In the genomic region with DNA sequence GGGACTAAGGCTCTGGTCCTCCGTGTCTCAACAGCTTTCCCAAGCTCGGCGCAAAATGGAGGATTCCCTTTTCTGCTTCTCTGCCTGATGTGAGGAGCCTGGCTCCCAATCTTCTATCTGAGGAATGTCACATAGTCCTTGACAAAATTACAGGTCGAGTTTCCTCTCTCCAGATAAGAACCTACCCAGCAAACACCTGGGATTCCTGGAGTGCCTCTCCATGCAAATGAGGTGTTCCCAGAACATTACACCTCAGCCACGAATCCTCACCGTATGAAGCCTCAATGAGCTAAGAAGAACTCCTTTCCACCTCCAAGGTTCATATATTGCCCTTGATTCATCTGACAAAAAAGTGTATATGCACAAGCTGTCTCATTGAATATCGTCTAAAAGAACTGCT, we compare ENCODE assay signal across 11 mouse cellular contexts. TPM values are rescaled to one million over a fixed set of nuclear protein-coding genes. Genes with fewer than 3 reads are reported as not detected.
DNase-seq lines count a peak whose midpoint lies in the region; ATAC-seq and TF ChIP-seq lines count a peak whose summit lies in the region.
"Had no signal": no experiment of that assay in that cellular context is flagged by ENCODE, and none has a peak within 500 bp of the region (broad histone marks: within the 10 kb centered on the region; RNA-seq: fewer than 3 reads in every experiment).

No protein-coding gene starts in this region.

- no peaks in the 10 kb centered on the region for H3K27me3 ChIP-seq in kidney, postnatal 0 days (ENCODE audit: insufficient read depth, low read length)
- H3K27me3 ChIP-seq in forebrain, embryonic 12.5 days = peaks cover 10% of the 10 kb centered on the region; the same call in 1 of the 2 replicates
- H3K27me3 ChIP-seq in limb, embryonic 13.5 days = no peaks in the 10 kb centered on the region
- H3K27me3 ChIP-seq in neural tube, embryonic 14.5 days (ENCODE audit: control insufficient read depth, insufficient read depth, low read length) = no peaks in the 10 kb centered on the region

- H3K4me2 ChIP-seq in kidney, postnatal 0 days (ENCODE audit: low read length) = peak overlapping the region; percentile 67
- H3K4me2 ChIP-seq in forebrain, embryonic 12.5 days = peak overlapping the region; percentile 75
- peak overlapping the region; percentile 73 for H3K4me2 ChIP-seq in limb, embryonic 13.5 days (replicated peaks)
- H3K4me2 ChIP-seq in neural tube, embryonic 14.5 days (ENCODE audit: low read depth, low read length) = peak overlapping the region; percentile 52

- H3K9ac ChIP-seq in kidney, postnatal 0 days (ENCODE audit: low read depth, low read length) = 0 out of 2 replicates have a peak overlapping the region, but pooled peaks have one; percentile 14
- H3K9ac ChIP-seq in forebrain, embryonic 12.5 days = no peak overlapping the region
- H3K9ac ChIP-seq in limb, embryonic 13.5 days = peak overlapping the region; percentile 43; the same call in 1 of the 2 replicates
- 0 out of 2 replicates have a peak overlapping the region, but pooled peaks have one; percentile 41 for H3K9ac ChIP-seq in neural tube, embryonic 14.5 days (replicated peaks; ENCODE audit: low read depth, low read length)

- ATAC-seq in kidney, postnatal 0 days (replicated peaks; ENCODE audit: low FRiP score, low read depth) = no peak
- no peak for ATAC-seq in forebrain, embryonic 12.5 days (ENCODE audit: low FRiP score)
- no peak for ATAC-seq in limb, embryonic 13.5 days (ENCODE audit: low FRiP score, low read depth)
- ATAC-seq in neural tube, embryonic 14.5 days (ENCODE audit: low read depth) = no peak

- H3K4me1 ChIP-seq in kidney, postnatal 0 days (replicated peaks; ENCODE audit: insufficient read depth, low read length) = no peaks in the 10 kb centered on the region
- peaks cover 15% of the 10 kb centered on the region for H3K4me1 ChIP-seq in forebrain, embryonic 12.5 days
- peaks cover 21% of the 10 kb centered on the region for H3K4me1 ChIP-seq in limb, embryonic 13.5 days
- no peaks in the 10 kb centered on the region; the same call in 1 of the 2 replicates for H3K4me1 ChIP-seq in neural tube, embryonic 14.5 days (ENCODE audit: control insufficient read depth, insufficient read depth, low read length)

- peak overlapping the region; percentile 27 for H3K4me3 ChIP-seq in kidney, postnatal 0 days (replicated peaks; ENCODE audit: low read depth, low read length)
- peak overlapping the region; percentile 43; the same call in 1 of the 2 replicates for H3K4me3 ChIP-seq in forebrain, embryonic 12.5 days (replicated peaks)
- H3K4me3 ChIP-seq in limb, embryonic 13.5 days = peak overlapping the region; percentile 44
- H3K4me3 ChIP-seq in neural tube, embryonic 14.5 days (ENCODE audit: low read depth, low read length) = peak overlapping the region; percentile 27

- no peak for DNase-seq in kidney, postnatal 0 days (ENCODE audit: low spot score)
- no peak for DNase-seq in kidney, postnatal 36 days
- DNase-seq in layer of hippocampus, adult 9-10 months (ENCODE audit: low spot score) = no peak
- DNase-seq in embryo, embryonic 10.5 days (ENCODE audit: low spot score) = no peak
- no peak for DNase-seq in adrenal gland, postnatal 36 days
- DNase-seq: gastrocnemius, adult 2 months; layer of hippocampus, postnatal 36 days; thymus, postnatal 25 days had no signal

- TF ChIP-seq CTCF in kidney, postnatal 0 days (IDR thresholded peaks at IDR 0.05; ENCODE audit: low read depth) = no peak

- no peaks in the 10 kb centered on the region for H3K9me3 ChIP-seq in kidney, postnatal 0 days (replicated peaks; ENCODE audit: low read length)
- no peaks in the 10 kb centered on the region for H3K9me3 ChIP-seq in forebrain, embryonic 12.5 days
- H3K9me3 ChIP-seq in limb, embryonic 13.5 days = no peaks in the 10 kb centered on the region
- H3K9me3 ChIP-seq in neural tube, embryonic 14.5 days (ENCODE audit: control insufficient read depth, low read length) = no peaks in the 10 kb centered on the region

- H3K36me3 ChIP-seq in kidney, postnatal 0 days (ENCODE audit: insufficient read depth, low read length) = no peaks in the 10 kb centered on the region
- no peaks in the 10 kb centered on the region for H3K36me3 ChIP-seq in forebrain, embryonic 12.5 days (replicated peaks)
- H3K36me3 ChIP-seq in limb, embryonic 13.5 days = no peaks in the 10 kb centered on the region
- H3K36me3 ChIP-seq in neural tube, embryonic 14.5 days (ENCODE audit: control insufficient read depth, insufficient read depth, low read length) = no peaks in the 10 kb centered on the region

- H3K27ac ChIP-seq in kidney, postnatal 0 days = no peak overlapping the region
- no peak overlapping the region for H3K27ac ChIP-seq in forebrain, embryonic 12.5 days
- no peak overlapping the region for H3K27ac ChIP-seq in limb, embryonic 13.5 days
- H3K27ac ChIP-seq in neural tube, embryonic 14.5 days (ENCODE audit: low read depth, low read length) = no peak overlapping the region
- H3K27ac ChIP-seq: gastrocnemius, adult 2 months had no signal

- WGBS in kidney, postnatal 0 days = 47% methylated on average over 7 of the region's 7 CpGs
- WGBS in forebrain, embryonic 12.5 days = 44% methylated on average over 7 of the region's 7 CpGs
- WGBS in limb, embryonic 13.5 days = 44% methylated on average over 7 of the region's 7 CpGs
- 51% methylated on average over 7 of the region's 7 CpGs for WGBS in neural tube, embryonic 14.5 days

RNA-seq across cellular contexts. Expression of a gene that starts 19.7 kb away (rescaled TPM):
- 0.11 and 0.15 TPM in 2 replicates for polyA plus RNA-seq in kidney, postnatal 0 days (2015; fragmentation: Nextera tagmentation; extraction: Ambion mirVana)
- 0.10 and 0.15 TPM in 2 replicates for polyA plus RNA-seq in forebrain, embryonic 12.5 days (2016; fragmentation: Nextera tagmentation; extraction: Ambion mirVana)
- 13.8 and 14.4 TPM in 2 replicates for polyA plus RNA-seq in limb, embryonic 13.5 days (2015; fragmentation: Nextera tagmentation; extraction: Ambion mirVana)
- 0.19 and 0.27 TPM in 2 replicates for polyA plus RNA-seq in neural tube, embryonic 14.5 days (2014; fragmentation: Nextera tagmentation; extraction: Ambion mirVana)
- not detected for total RNA-seq in adrenal gland, postnatal 36 days (2021)

RNA-seq across cellular contexts. Expression of a gene that starts 30.9 kb away (rescaled TPM):
- polyA plus RNA-seq in kidney, postnatal 0 days (2015; fragmentation: Nextera tagmentation; extraction: Ambion mirVana) = 7.6 and 8.0 TPM in 2 replicates
- 4.3 and 5.5 TPM in 2 replicates for polyA plus RNA-seq in forebrain, embryonic 12.5 days (2016; fragmentation: Nextera tagmentation; extraction: Ambion mirVana)
- 14.6 and 16.2 TPM in 2 replicates for polyA plus RNA-seq in limb, embryonic 13.5 days (2015; fragmentation: Nextera tagmentation; extraction: Ambion mirVana)
- polyA plus RNA-seq in neural tube, embryonic 14.5 days (2014; fragmentation: Nextera tagmentation; extraction: Ambion mirVana) = 1.9 and 3.7 TPM in 2 replicates
- 10 to 100 TPM; 13.3 to 19.6 TPM for total RNA-seq in adrenal gland, postnatal 36 days (2021)

Comparison
In these comparisons a context has a peak if more than half of its experiments do, and no peak if none do; other contexts are left out.
1. RNA of a gene that starts 19.7 kb away (polyA plus RNA-seq): 13.8 to 14.4 TPM in limb, embryonic 13.5 days; 0.19 to 0.27 TPM in neural tube, embryonic 14.5 days, 0.11 to 0.15 TPM in kidney, postnatal 0 days and 0.10 to 0.15 TPM in forebrain, embryonic 12.5 days; every median in the first group is over 10 times any median in the second.
2. Peak in every context shown above with its lines, with median percentiles within 50 percentile points of each other: H3K4me2 ChIP-seq and H3K4me3 ChIP-seq.